Mouse (Mus musculus): ENCODE results near the gene Il1f6. TPM values are rescaled to one million over a fixed set of nuclear protein-coding genes. Genes with fewer than 3 reads are reported as not detected.
"Not testable (repeated sequence)": the region's sequence is repeated elsewhere in the genome, so short reads cannot be mapped to it uniquely, and the experiment has no call there.

Gene Il1f6
- total RNA-seq (2021) (not detected), polyA plus RNA-seq (2012; rRNA removed) (not detected in 2 replicates)
- long read RNA-seq: 0 reads

DNA sequence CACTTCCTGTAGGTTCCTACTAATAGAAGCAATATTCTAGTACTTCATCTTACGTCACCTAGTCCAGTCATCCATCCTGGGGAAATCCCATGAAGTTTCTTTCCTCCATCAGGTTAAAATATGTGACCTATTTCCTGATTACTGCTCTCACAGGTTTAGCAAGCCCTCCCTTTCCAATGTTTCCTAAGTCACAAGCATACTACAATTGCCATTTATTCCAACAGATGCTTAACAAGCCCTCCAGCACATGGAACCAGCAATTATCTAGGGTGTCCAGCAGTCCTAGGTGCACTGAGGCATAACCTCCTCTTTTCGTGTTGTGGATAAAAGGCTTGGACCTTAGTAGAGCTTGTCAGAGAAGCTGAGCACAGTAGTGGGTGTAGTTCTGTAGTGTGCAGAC lies at the start of gene Il1f6:
TSS of gene Il1f6 (plus strand) at position 301 of the 400 bp plus-strand sequence.
- H3K27me3 ChIP-seq (ENCODE audit: control insufficient read depth, insufficient read depth, low read length): no peaks in the 10 kb centered on the region
- H3K36me3 ChIP-seq (ENCODE audit: control insufficient read depth, insufficient read depth, low read length): no peaks in the 10 kb centered on the region
- no peaks in the 10 kb centered on the region for H3K79me2 ChIP-seq (replicated peaks; ENCODE audit: control insufficient read depth, insufficient read depth, low read length)
- intact Hi-C loops (cut with DNase I): no loop called here
- no peaks in the 10 kb centered on the region for H3K4me1 ChIP-seq (ENCODE audit: control insufficient read depth, insufficient read depth, low read length)
- DNase-seq: no peak
- TF ChIP-seq EP300 (IDR thresholded peaks at IDR 0.05; ENCODE audit: insufficient read depth, low read depth, low read length) (no peak), POLR2A (IDR thresholded peaks at IDR 0.05; ENCODE audit: insufficient read depth, low read depth, low read length) (no peak), CTCF (IDR thresholded peaks at IDR 0.05) (no peak)
- 75% methylated on average over 2 of the region's 2 CpGs for WGBS
- H3K4me3 ChIP-seq: no peak within 1 kb of the TSS
- no peak within 1 kb of the TSS for H3K9ac ChIP-seq (ENCODE audit: low read depth, low read length)
- H3K27ac ChIP-seq: no peak within 1 kb of the TSS

DNA sequence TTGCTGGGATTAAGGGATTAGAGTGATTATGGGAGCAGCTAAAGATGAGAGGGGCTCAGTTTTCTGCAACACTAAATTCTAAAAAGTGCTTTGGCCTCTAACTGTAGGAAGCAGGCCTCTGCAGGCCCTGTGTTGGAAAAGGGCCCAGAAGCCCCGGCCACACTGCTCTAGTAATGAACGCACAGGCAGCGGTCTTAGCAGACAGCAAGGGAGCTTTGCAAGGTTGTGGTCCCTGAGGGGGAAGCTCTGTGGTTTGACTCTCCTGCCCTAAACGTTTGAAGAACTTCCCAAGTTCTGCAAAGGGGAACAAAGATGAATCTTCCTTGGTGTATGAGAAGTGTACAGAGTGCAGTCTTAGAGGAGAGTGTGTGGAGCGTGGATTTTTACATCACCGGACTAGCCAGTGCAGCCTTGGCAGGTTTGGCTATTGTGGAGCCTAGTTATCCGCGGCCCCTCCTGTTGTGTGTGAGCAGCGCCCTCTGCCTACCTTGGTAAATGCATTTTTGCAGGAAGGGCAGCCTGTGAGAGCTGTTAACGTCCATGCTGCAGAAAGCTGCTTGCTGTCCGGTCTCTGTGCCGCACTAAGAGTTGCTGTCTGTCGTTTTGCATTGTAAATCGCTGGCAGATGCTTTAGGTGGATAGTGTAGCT lies 33.4 kb upstream of the Il1f6 start:
- H3K4me3 ChIP-seq; H3K79me2 ChIP-seq (replicated peaks; ENCODE audit: control insufficient read depth, insufficient read depth, low read length); H3K9ac ChIP-seq (ENCODE audit: low read depth, low read length); H3K27ac ChIP-seq; H3K4me1 ChIP-seq (ENCODE audit: control insufficient read depth, insufficient read depth, low read length); intact Hi-C loops (cut with DNase I); H3K36me3 ChIP-seq (ENCODE audit: control insufficient read depth, insufficient read depth, low read length); H3K27me3 ChIP-seq (ENCODE audit: control insufficient read depth, insufficient read depth, low read length): not testable (repeated sequence)
- 19% methylated on average over 14 of the region's 14 CpGs for whole genome bisulfite sequencing
- TF ChIP-seq CTCF (IDR thresholded peaks at IDR 0.05): peak; percentile 38
- DNase-seq: peak in 1 of 2 experiments; percentile 17

DNA sequence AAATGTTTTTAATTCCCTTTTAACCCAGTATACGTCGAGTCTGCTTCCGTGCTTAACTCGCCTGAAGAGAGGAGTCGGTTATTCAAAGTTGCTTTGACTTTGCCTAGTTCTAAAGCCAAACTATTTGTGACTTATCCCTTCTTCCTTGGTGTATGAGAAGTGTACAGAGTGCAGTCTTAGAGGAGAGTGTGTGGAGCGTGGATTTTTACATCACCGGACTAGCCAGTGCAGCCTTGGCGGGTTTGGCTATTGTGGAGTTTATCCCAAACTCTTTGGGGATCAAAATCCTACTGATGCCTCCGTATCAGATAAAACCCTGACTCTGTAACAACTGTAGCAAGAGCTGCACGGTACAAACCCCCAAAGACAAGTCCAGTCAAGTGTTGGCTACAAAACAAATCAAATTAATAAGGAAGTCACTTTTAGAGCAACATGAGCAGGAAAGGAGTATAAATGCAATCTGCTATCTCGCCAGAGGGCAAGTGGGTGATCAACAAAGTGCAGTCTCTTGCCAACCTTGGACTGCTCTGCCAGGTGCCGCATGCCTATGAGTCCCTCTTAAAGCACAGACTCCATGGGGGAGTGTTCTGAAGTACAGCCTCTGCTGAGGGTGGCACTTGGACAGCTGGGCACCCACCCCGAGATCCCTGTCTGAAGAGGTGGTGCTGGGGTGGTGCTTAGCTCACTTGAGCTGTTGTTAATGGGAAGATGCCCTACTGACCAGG lies 32.6 kb upstream of the Il1f6 start:
- H3K4me1 ChIP-seq (ENCODE audit: control insufficient read depth, insufficient read depth, low read length); H3K36me3 ChIP-seq (ENCODE audit: control insufficient read depth, insufficient read depth, low read length); DNase-seq; H3K27me3 ChIP-seq (ENCODE audit: control insufficient read depth, insufficient read depth, low read length); H3K79me2 ChIP-seq (replicated peaks; ENCODE audit: control insufficient read depth, insufficient read depth, low read length); H3K27ac ChIP-seq; intact Hi-C loops (cut with DNase I); H3K9ac ChIP-seq (ENCODE audit: low read depth, low read length); H3K4me3 ChIP-seq: not testable (repeated sequence)
- 53% methylated on average over 13 of the region's 13 CpGs for WGBS

DNA sequence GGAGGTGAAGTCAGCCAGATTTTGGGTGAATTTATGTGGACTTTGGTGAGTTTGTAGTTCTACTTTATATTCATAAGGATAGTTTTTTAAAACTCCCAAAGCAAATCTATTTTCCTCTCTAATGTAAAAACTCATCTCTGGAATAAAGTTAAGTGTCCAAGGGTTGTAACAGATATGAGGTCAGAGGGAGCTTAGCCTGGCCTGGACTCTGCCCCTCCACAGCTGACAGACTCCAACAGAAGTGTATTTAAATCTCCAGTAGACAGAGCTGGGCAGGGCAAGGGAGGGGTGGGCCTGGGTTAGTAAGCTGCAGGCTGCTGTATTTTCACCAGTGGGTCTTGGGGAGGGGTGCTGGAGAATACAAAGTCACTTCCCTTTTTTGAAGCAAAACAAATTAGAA lies 31.1 kb upstream of the Il1f6 start:
- H3K36me3 ChIP-seq (ENCODE audit: control insufficient read depth, insufficient read depth, low read length); intact Hi-C loops (cut with DNase I); H3K4me3 ChIP-seq; H3K79me2 ChIP-seq (replicated peaks; ENCODE audit: control insufficient read depth, insufficient read depth, low read length); DNase-seq; H3K27ac ChIP-seq; H3K27me3 ChIP-seq (ENCODE audit: control insufficient read depth, insufficient read depth, low read length); H3K4me1 ChIP-seq (ENCODE audit: control insufficient read depth, insufficient read depth, low read length); H3K9ac ChIP-seq (ENCODE audit: low read depth, low read length): not testable (repeated sequence)

DNA sequence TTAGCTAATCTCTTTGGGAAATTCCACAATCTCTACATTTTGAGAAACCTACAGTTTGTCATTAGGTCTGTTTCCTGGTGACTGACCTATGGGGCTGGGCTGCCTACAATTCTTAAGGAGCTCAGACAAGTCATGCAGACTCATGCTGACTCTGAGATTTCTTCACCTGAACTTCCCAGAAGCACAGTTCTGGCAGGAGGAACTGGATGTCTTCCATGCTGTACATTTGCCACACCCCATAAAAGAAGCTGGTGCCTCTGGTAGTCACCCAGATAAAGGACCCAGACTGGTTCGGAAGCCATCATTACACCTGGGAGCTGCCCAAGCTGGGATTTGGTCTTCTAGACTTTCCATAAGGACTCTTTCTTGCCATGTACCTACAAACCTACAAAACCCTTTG lies 29.0 kb upstream of the Il1f6 start, which contains the start of gene Il1f9:
TSS of gene Il1f9 (plus strand) at position 301 of the 400 bp plus-strand sequence.
- intact Hi-C loops (cut with DNase I): no loop called here
- 86% methylated on average over 1 of the region's 1 CpGs for WGBS

DNA sequence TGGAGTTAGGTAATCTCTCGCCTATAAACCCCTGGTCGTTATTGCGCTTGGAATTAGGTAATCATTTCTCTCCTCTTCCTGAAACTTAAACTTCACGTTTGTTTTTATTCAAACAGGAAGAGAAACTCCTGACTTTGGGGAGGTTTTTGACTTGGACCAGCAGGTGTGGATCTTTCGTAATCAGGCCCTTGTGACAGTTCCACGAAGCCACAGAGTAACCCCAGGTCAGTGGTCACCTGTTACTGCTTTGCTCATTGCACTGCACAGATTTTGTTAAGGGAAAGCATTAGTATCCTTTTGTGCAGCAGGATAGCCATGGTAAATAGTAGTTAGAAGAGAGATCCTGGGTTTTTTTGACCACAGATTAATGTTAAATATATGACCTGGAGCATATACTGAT lies 27.6 kb upstream of the Il1f6 start:
- Histone ChIP-seq H3K27me3 (ENCODE audit: control insufficient read depth, insufficient read depth, low read length) (no peaks in the 10 kb centered on the region), H3K36me3 (ENCODE audit: control insufficient read depth, insufficient read depth, low read length) (no peaks in the 10 kb centered on the region), H3K4me3 (no peak overlapping the region), H3K9ac (ENCODE audit: low read depth, low read length) (no peak overlapping the region), H3K27ac (no peak overlapping the region), H3K4me1 (ENCODE audit: control insufficient read depth, insufficient read depth, low read length) (no peaks in the 10 kb centered on the region), H3K79me2 (replicated peaks; ENCODE audit: control insufficient read depth, insufficient read depth, low read length) (no peaks in the 10 kb centered on the region)
- TF ChIP-seq CTCF (IDR thresholded peaks at IDR 0.05): no peak
- TF ChIP-seq EP300 (IDR thresholded peaks at IDR 0.05; ENCODE audit: insufficient read depth, low read depth, low read length): no peak
- TF ChIP-seq POLR2A (IDR thresholded peaks at IDR 0.05; ENCODE audit: insufficient read depth, low read depth, low read length): no peak
- 57% methylated on average over 6 of the region's 6 CpGs for WGBS
- no peak for DNase-seq
- intact Hi-C loops (cut with DNase I): no loop called here

More for the DNA sequence above, 29.0 kb upstream of the Il1f6 start, which contains the start of gene Il1f9:
- Histone ChIP-seq H3K79me2 (replicated peaks; ENCODE audit: control insufficient read depth, insufficient read depth, low read length) (no peaks in the 10 kb centered on the region), H3K27ac (no peak within 1 kb of the TSS), H3K9ac (ENCODE audit: low read depth, low read length) (no peak within 1 kb of the TSS), H3K4me3 (no peak within 1 kb of the TSS), H3K4me1 (ENCODE audit: control insufficient read depth, insufficient read depth, low read length) (no peaks in the 10 kb centered on the region), H3K27me3 (ENCODE audit: control insufficient read depth, insufficient read depth, low read length) (no peaks in the 10 kb centered on the region), H3K36me3 (ENCODE audit: control insufficient read depth, insufficient read depth, low read length) (no peaks in the 10 kb centered on the region)
- DNase-seq: no peak
- TF ChIP-seq CTCF (IDR thresholded peaks at IDR 0.05) (no peak), POLR2A (IDR thresholded peaks at IDR 0.05; ENCODE audit: insufficient read depth, low read depth, low read length) (no peak), EP300 (IDR thresholded peaks at IDR 0.05; ENCODE audit: insufficient read depth, low read depth, low read length) (no peak)
